Mouse (Mus musculus) hindbrain, embryonic 10.5 days (tissue): ENCODE results near the gene Il21r. TPM values are rescaled to one million over a fixed set of nuclear protein-coding genes. Genes with fewer than 3 reads are reported as not detected.

Source experiments
- DNase-seq: peaks from one replicate; pipeline ENCODE4 v3.0.0-alpha.2; 2017; ENCODE audit warnings: low spot score
- H3K27ac ChIP-seq: fragments of 300-500 bp; sonication (generic); 2 replicates; pipeline ENCODE4 v1.5.1; 2016; ENCODE audit warnings: mild to moderate bottlenecking, moderate library complexity
- H3K27me3 ChIP-seq: fragments of 300-500 bp; sonication (generic); 2 replicates; pipeline ENCODE4 v1.6.1; 2016; ENCODE audit warnings: mild to moderate bottlenecking; ENCODE audit not compliant: poor library complexity, insufficient read depth, severe bottlenecking
- H3K36me3 ChIP-seq: fragments of 300-500 bp; sonication (generic); 2 replicates; pipeline ENCODE4 v1.6.1; 2016; ENCODE audit warnings: mild to moderate bottlenecking, moderate library complexity
- H3K4me1 ChIP-seq: fragments of 300-500 bp; sonication (generic); replicated peaks from 2 replicates; pipeline ENCODE4 v1.6.1; 2016; ENCODE audit warnings: mild to moderate bottlenecking
- H3K4me3 ChIP-seq: fragments of 300-500 bp; sonication (generic); 2 replicates; pipeline ENCODE4 v1.5.1; 2016; ENCODE audit warnings: mild to moderate bottlenecking, moderate library complexity
- H3K9me3 ChIP-seq: fragments of 300-500 bp; sonication (generic); 2 replicates; pipeline ENCODE4 v1.6.1; 2016; ENCODE audit warnings: mild to moderate bottlenecking, moderate library complexity
- WGBS: fragments of 180-500 bp; shearing (Covaris S2); methylation state at CpG from one replicate; pipeline ENCODE4 v1.1.7; 2016; 5-methylcytosine and 5-hydroxymethylcytosine counted together
- polyA plus RNA-seq: library from polyadenylated mRNA; unstranded; fragments of >200 nt; fragmentation: Nextera tagmentation; extraction: Ambion mirVana; gene quantifications from 2 replicates; pipeline ENCODE4 v1.2.1, GENCODE M21; 2016

The Il21r gene
- polyA plus RNA-seq, result 0.41 and 0.49 TPM in 2 replicates

GRCm38 (mm10) chr7:125603185-125603631 is at the start of gene Il21r:
Gene Il21r (plus strand): TSS chr7:125603429.
- no peak for DNase-seq
- Histone ChIP-seq H3K27ac (peak within 1 kb of the TSS; percentile 29; the same call in 1 of the 2 replicates), H3K4me1 (peaks cover 28% of the 10 kb centered on the region), H3K4me3 (no peak within 1 kb of the TSS), H3K27me3 (no peaks in the 10 kb centered on the region), H3K36me3 (no peaks in the 10 kb centered on the region), H3K9me3 (no peaks in the 10 kb centered on the region)
- whole genome bisulfite sequencing, result 75% methylated on average over 11 of the region's 11 CpGs

DNA sequence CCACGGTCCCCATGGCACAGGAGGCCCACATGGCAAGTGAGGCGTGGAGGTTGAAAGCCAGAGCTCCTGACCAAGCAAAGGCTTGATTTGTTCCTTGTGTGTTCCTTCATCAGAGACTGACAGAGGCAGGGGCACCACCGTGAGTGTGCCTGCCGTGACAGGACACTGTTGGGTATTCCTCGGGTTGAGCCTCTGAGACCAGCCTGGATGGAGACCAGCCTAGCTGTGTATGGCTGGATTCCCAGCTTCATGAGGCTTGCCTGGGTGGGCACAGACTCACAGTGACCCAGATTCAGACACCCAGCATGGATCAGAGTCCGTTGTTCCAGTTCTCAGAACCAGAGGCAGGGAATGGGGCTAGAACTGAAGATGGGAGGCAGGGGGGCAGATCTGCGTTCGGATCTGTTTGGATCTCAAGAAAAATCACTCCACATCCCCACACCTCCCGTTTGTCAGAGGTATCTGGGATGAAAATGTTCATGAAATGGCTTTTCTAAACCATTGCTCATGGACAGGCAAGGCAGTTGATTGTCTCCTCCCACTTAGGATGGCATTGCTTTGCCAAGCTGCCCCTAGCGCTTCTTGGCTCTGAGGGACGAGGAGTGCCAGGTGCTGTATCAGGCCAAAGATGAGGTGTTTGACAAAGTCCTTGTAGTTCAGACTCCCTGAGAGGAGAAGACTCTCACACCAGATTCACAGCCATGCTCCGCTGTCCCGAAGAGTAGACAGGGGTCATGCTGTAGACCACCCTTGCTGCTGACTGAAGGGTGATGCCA is 49.4 kb upstream of the Il21r start:
- peaks cover 37% of the 10 kb centered on the region for H3K4me1 ChIP-seq
- no peak for DNase-seq
- H3K27me3 ChIP-seq, result peaks cover 49% of the 10 kb centered on the region
- no peak overlapping the region for H3K4me3 ChIP-seq
- no peak overlapping the region for H3K27ac ChIP-seq
- no peaks in the 10 kb centered on the region for H3K9me3 ChIP-seq
- WGBS, result 85% methylated on average over 13 of the region's 13 CpGs
- no peaks in the 10 kb centered on the region for H3K36me3 ChIP-seq

- H3K27me3 ChIP-seq, result peaks cover 49% of the 10 kb centered on the region
- WGBS, result 87% methylated on average over 9 of the region's 9 CpGs
These were observed 48.6 kb upstream of the Il21r start for GRCm38 (mm10) chr7:125554456-125555114.

DNA sequence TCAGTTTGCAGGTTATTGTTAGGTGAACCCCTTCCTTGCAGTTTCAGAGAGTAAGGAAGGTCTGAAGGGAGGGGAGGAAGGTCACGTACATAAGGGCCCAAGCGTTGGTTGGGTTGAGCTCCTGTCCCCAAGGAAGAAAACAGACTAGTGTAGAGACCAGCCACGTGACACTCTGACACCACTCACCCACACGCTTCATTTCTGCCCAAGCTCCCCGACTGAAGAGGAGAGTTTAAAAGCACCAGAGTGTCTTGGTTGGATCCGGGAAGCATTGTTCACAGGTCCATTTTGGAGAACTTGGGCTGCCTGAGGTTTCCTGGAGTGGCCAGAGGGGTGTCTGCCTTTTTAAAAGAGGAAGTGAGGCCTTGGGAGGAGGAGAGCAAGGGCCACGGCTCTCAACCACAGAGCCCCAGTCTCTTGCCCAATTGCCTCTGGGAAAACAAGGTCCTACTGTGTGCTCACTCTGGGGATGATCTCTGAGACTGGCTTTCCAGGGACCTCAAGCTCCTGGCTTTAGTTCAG is 47.8 kb upstream of the Il21r start:
- Histone ChIP-seq H3K9me3 (no peaks in the 10 kb centered on the region), H3K4me1 (peaks cover 37% of the 10 kb centered on the region), H3K27me3 (peaks cover 42% of the 10 kb centered on the region), H3K36me3 (no peaks in the 10 kb centered on the region), H3K4me3 (no peak overlapping the region), H3K27ac (no peak overlapping the region)
- DNase-seq, result no peak
- WGBS, result 82% methylated on average over 7 of the region's 7 CpGs

More at GRCm38 (mm10) chr7:125554456-125555114, 48.6 kb upstream of the Il21r start:
- peak overlapping the region; percentile 35; the same call in 1 of the 2 replicates for H3K27ac ChIP-seq
- H3K4me3 ChIP-seq, result no peak overlapping the region
- no peak for DNase-seq
- peaks cover 37% of the 10 kb centered on the region for H3K4me1 ChIP-seq
- H3K36me3 ChIP-seq, result no peaks in the 10 kb centered on the region
- no peaks in the 10 kb centered on the region for H3K9me3 ChIP-seq

- Histone ChIP-seq H3K36me3 (no peaks in the 10 kb centered on the region), H3K27me3 (peaks cover 35% of the 10 kb centered on the region), H3K9me3 (no peaks in the 10 kb centered on the region), H3K4me1 (peaks cover 44% of the 10 kb centered on the region), H3K27ac (no peak overlapping the region), H3K4me3 (no peak overlapping the region)
- DNase-seq, result no peak
- 81% methylated on average over 4 of the region's 4 CpGs for WGBS
These were observed 47.1 kb upstream of the Il21r start for GRCm38 (mm10) chr7:125556096-125556495.

GRCm38 (mm10) chr7:125556865-125557264 is 46.4 kb upstream of the Il21r start:
- H3K27ac ChIP-seq, result no peak overlapping the region
- H3K27me3 ChIP-seq, result peaks cover 29% of the 10 kb centered on the region
- H3K4me3 ChIP-seq, result no peak overlapping the region
- 63% methylated on average over 8 of the region's 8 CpGs for WGBS
- H3K4me1 ChIP-seq, result peaks cover 43% of the 10 kb centered on the region
- H3K9me3 ChIP-seq, result no peaks in the 10 kb centered on the region
- DNase-seq, result no peak
- no peaks in the 10 kb centered on the region for H3K36me3 ChIP-seq

DNA sequence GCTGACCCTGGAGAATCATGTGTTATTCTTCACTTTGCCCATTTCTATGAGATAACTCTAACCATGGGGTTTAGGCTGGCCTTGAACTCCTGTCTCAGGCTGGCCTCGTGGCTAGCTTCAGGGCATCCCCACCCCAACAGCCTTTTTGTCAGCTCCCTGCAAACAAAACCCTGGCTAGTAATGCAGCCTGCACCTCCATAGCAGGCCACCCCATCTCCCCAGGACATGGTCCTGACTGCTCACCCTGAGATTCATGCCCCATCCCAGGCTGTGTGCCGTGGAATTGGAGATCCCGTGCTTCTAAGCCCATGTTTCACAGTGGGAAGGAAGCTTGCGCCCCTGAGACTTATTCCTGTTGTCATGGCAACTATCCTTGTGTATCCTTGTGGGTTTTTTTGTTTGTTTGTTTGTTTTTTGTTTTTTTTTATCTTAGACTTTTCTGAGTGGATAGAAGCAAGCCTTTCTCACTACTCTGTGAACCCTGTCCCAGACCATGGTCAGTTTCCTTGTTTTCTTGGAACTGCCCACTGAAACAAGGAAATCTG is 44.8 kb upstream of the Il21r start:
- WGBS, result 65% methylated on average over 4 of the region's 4 CpGs
- Histone ChIP-seq H3K4me1 (peaks cover 31% of the 10 kb centered on the region), H3K27me3 (peaks cover 19% of the 10 kb centered on the region), H3K36me3 (no peaks in the 10 kb centered on the region), H3K27ac (no peak overlapping the region), H3K4me3 (no peak overlapping the region), H3K9me3 (no peaks in the 10 kb centered on the region)
- no peak for DNase-seq

GRCm38 (mm10) chr7:125558997-125559396 is 44.2 kb upstream of the Il21r start:
- H3K9me3 ChIP-seq, result no peaks in the 10 kb centered on the region
- no peak overlapping the region for H3K4me3 ChIP-seq
- WGBS, result 61% methylated on average over 5 of the region's 5 CpGs
- H3K4me1 ChIP-seq, result peaks cover 32% of the 10 kb centered on the region
- no peak overlapping the region for H3K27ac ChIP-seq
- no peak for DNase-seq
- H3K27me3 ChIP-seq, result peaks cover 14% of the 10 kb centered on the region
- no peaks in the 10 kb centered on the region for H3K36me3 ChIP-seq

GRCm38 (mm10) chr7:125559537-125559936 is 43.7 kb upstream of the Il21r start:
- DNase-seq, result no peak
- H3K36me3 ChIP-seq, result no peaks in the 10 kb centered on the region
- no peak overlapping the region for H3K27ac ChIP-seq
- whole genome bisulfite sequencing, result 92% methylated on average over 10 of the region's 10 CpGs
- H3K4me3 ChIP-seq, result no peak overlapping the region
- peaks cover 37% of the 10 kb centered on the region for H3K4me1 ChIP-seq
- H3K27me3 ChIP-seq, result peaks cover 8% of the 10 kb centered on the region
- no peaks in the 10 kb centered on the region for H3K9me3 ChIP-seq

GRCm38 (mm10) chr7:125560146-125560785 is 43.0 kb upstream of the Il21r start:
- Histone ChIP-seq H3K27ac (no peak overlapping the region), H3K4me1 (peaks cover 45% of the 10 kb centered on the region), H3K27me3 (peaks cover 4% of the 10 kb centered on the region; the same call in 1 of the 2 replicates), H3K9me3 (no peaks in the 10 kb centered on the region), H3K4me3 (no peak overlapping the region), H3K36me3 (no peaks in the 10 kb centered on the region)
- 84% methylated on average over 7 of the region's 7 CpGs for WGBS
- no peak for DNase-seq

GRCm38 (mm10) chr7:125561085-125561690 is 42.0 kb upstream of the Il21r start:
- H3K27ac ChIP-seq, result no peak overlapping the region
- no peaks in the 10 kb centered on the region for H3K9me3 ChIP-seq
- H3K4me3 ChIP-seq, result no peak overlapping the region
- DNase-seq, result no peak
- peaks cover 53% of the 10 kb centered on the region for H3K4me1 ChIP-seq
- no peaks in the 10 kb centered on the region for H3K36me3 ChIP-seq
- no peaks in the 10 kb centered on the region; the same call in 1 of the 2 replicates for H3K27me3 ChIP-seq
- WGBS, result 74% methylated on average over 9 of the region's 9 CpGs

DNA sequence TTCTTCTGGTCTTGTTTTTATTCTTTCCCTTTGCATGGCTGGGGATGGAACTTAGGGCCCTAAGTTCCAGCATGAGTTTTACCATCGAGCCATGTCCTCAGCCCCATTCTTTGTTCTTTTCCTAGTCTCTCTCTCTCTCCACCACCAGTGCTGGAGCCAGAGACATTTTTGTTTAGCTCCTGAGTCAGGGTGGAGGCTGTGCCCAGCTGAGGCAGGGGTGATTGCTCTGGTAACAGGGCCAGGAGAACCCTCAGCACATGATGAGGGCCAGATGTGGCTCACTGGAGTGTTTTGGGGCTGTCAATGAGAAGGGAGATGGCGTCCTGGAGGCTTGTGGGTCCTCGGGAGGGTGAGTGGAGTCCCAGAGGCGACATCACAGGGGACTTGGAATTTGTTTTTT is 40.8 kb upstream of the Il21r start:
- Histone ChIP-seq H3K36me3 (peaks cover 7% of the 10 kb centered on the region; the same call in 1 of the 2 replicates), H3K27me3 (peaks cover 4% of the 10 kb centered on the region; the same call in 1 of the 2 replicates), H3K4me1 (peaks cover 55% of the 10 kb centered on the region), H3K9me3 (no peaks in the 10 kb centered on the region), H3K27ac (no peak overlapping the region), H3K4me3 (no peak overlapping the region)
- 64% methylated on average over 4 of the region's 4 CpGs for WGBS
- DNase-seq, result no peak
